12 mouse cellular contexts compared by ENCODE assay signal in genomic region chr8:94872576-94872975, GRCm38 (mm10). TPM values are rescaled to one million over a fixed set of nuclear protein-coding genes. Genes with fewer than 3 reads are reported as not detected.
DNase-seq lines count a peak whose midpoint lies in the region; ATAC-seq and TF ChIP-seq lines count a peak whose summit lies in the region.
"Had no signal": no experiment of that assay in that cellular context is flagged by ENCODE, and none has a peak within 500 bp of the region (broad histone marks: within the 10 kb centered on the region; RNA-seq: fewer than 3 reads in every experiment).

No protein-coding gene starts in this region.

- H3K4me1 ChIP-seq in forebrain, embryonic 13.5 days, result peaks cover 78% of the 10 kb centered on the region
- peaks cover 28% of the 10 kb centered on the region for H3K4me1 ChIP-seq in forebrain, postnatal 0 days (ENCODE audit: insufficient read depth)
- peaks cover 28% of the 10 kb centered on the region for H3K4me1 ChIP-seq in kidney, postnatal 0 days (replicated peaks; ENCODE audit: insufficient read depth, low read length)
- H3K4me1 ChIP-seq in hindbrain, embryonic 12.5 days, result peaks cover 62% of the 10 kb centered on the region
- peaks cover 74% of the 10 kb centered on the region for H3K4me1 ChIP-seq in neural tube, embryonic 15.5 days

- ATAC-seq in forebrain, embryonic 13.5 days, result no peak
- ATAC-seq in forebrain, postnatal 0 days, result no peak
- no peak for ATAC-seq in kidney, postnatal 0 days (replicated peaks; ENCODE audit: low FRiP score, low read depth)
- no peak for ATAC-seq in hindbrain, embryonic 12.5 days (ENCODE audit: low FRiP score)
- ATAC-seq in neural tube, embryonic 15.5 days (ENCODE audit: low FRiP score), result no peak
- ATAC-seq: liver, embryonic 12.5 days had no signal

- peaks cover 16% of the 10 kb centered on the region for H3K27me3 ChIP-seq in forebrain, embryonic 13.5 days
- no peaks in the 10 kb centered on the region; the same call in 1 of the 2 replicates for H3K27me3 ChIP-seq in forebrain, postnatal 0 days (ENCODE audit: insufficient read depth, low read length)
- H3K27me3 ChIP-seq in kidney, postnatal 0 days (ENCODE audit: insufficient read depth, low read length), result no peaks in the 10 kb centered on the region
- peaks cover 30% of the 10 kb centered on the region for H3K27me3 ChIP-seq in hindbrain, embryonic 12.5 days
- H3K27me3 ChIP-seq in neural tube, embryonic 15.5 days (replicated peaks), result peaks cover 19% of the 10 kb centered on the region

- no peaks in the 10 kb centered on the region for H3K9me3 ChIP-seq in forebrain, embryonic 13.5 days (replicated peaks)
- no peaks in the 10 kb centered on the region for H3K9me3 ChIP-seq in forebrain, postnatal 0 days (ENCODE audit: low read length)
- H3K9me3 ChIP-seq in kidney, postnatal 0 days (replicated peaks; ENCODE audit: low read length), result no peaks in the 10 kb centered on the region
- no peaks in the 10 kb centered on the region for H3K9me3 ChIP-seq in hindbrain, embryonic 12.5 days (replicated peaks)
- no peaks in the 10 kb centered on the region for H3K9me3 ChIP-seq in neural tube, embryonic 15.5 days (replicated peaks)
- H3K9me3 ChIP-seq: G1E; liver, embryonic 12.5 days; megakaryocyte, embryonic 14.5 days had no signal

- peak overlapping the region; percentile 85; the same call in 1 of the 2 replicates for H3K4me2 ChIP-seq in forebrain, embryonic 13.5 days
- no peak overlapping the region for H3K4me2 ChIP-seq in forebrain, postnatal 0 days (ENCODE audit: low read depth)
- H3K4me2 ChIP-seq in kidney, postnatal 0 days (ENCODE audit: low read length), result 0 out of 2 replicates have a peak overlapping the region, but pooled peaks have one; percentile 84
- H3K4me2 ChIP-seq in hindbrain, embryonic 12.5 days (replicated peaks), result no peak overlapping the region; the same call in 1 of the 2 replicates
- H3K4me2 ChIP-seq in neural tube, embryonic 15.5 days, result peak overlapping the region; percentile 87; the same call in 1 of the 2 replicates

- no peak overlapping the region for H3K4me3 ChIP-seq in forebrain, embryonic 13.5 days
- H3K4me3 ChIP-seq in forebrain, postnatal 0 days (ENCODE audit: low read depth, low read length), result no peak overlapping the region
- no peak overlapping the region for H3K4me3 ChIP-seq in kidney, postnatal 0 days (replicated peaks; ENCODE audit: low read depth, low read length)
- H3K4me3 ChIP-seq in hindbrain, embryonic 12.5 days, result no peak overlapping the region
- no peak overlapping the region for H3K4me3 ChIP-seq in neural tube, embryonic 15.5 days (replicated peaks)
- H3K4me3 ChIP-seq: liver, embryonic 12.5 days; megakaryocyte, embryonic 14.5 days had no signal

- no peak for TF ChIP-seq CTCF in forebrain, postnatal 0 days (IDR thresholded peaks at IDR 0.05; ENCODE audit: low read depth)
- no peak for TF ChIP-seq CTCF in kidney, postnatal 0 days (IDR thresholded peaks at IDR 0.05; ENCODE audit: low read depth)

- H3K36me3 ChIP-seq in forebrain, embryonic 13.5 days (ENCODE audit: poor library complexity, severe bottlenecking), result peaks cover 7% of the 10 kb centered on the region; the same call in 1 of the 2 replicates
- H3K36me3 ChIP-seq in forebrain, postnatal 0 days (ENCODE audit: insufficient read depth), result peaks cover under 1% of the 10 kb centered on the region; the same call in 1 of the 2 replicates
- peaks cover 2% of the 10 kb centered on the region; the same call in 1 of the 2 replicates for H3K36me3 ChIP-seq in kidney, postnatal 0 days (ENCODE audit: insufficient read depth, low read length)
- H3K36me3 ChIP-seq in hindbrain, embryonic 12.5 days, result 0 out of 2 replicates have a peak, but pooled peaks cover 3% of the 10 kb centered on the region
- H3K36me3 ChIP-seq in neural tube, embryonic 15.5 days, result 0 out of 2 replicates have a peak, but pooled peaks cover 2% of the 10 kb centered on the region

- WGBS in forebrain, embryonic 13.5 days, result 78% methylated on average over 2 of the region's 2 CpGs
- WGBS in forebrain, postnatal 0 days, result 82% methylated on average over 2 of the region's 2 CpGs
- 81% methylated on average over 2 of the region's 2 CpGs for whole genome bisulfite sequencing in kidney, postnatal 0 days
- 76% methylated on average over 2 of the region's 2 CpGs for WGBS in hindbrain, embryonic 12.5 days
- 78% methylated on average over 2 of the region's 2 CpGs for WGBS in neural tube, embryonic 15.5 days

- peak overlapping the region; percentile 65 for H3K27ac ChIP-seq in forebrain, embryonic 13.5 days
- H3K27ac ChIP-seq in forebrain, postnatal 0 days (ENCODE audit: low read depth, low read length), result no peak overlapping the region
- H3K27ac ChIP-seq in kidney, postnatal 0 days, result 0 out of 2 replicates have a peak overlapping the region, but pooled peaks have one; percentile 69
- peak overlapping the region; percentile 60 for H3K27ac ChIP-seq in hindbrain, embryonic 12.5 days
- no peak overlapping the region for H3K27ac ChIP-seq in neural tube, embryonic 15.5 days (replicated peaks)
- H3K27ac ChIP-seq: liver, embryonic 12.5 days had no signal

- DNase-seq in forebrain, postnatal 0 days, result no peak
- DNase-seq in kidney, postnatal 0 days (ENCODE audit: low spot score), result no peak
- DNase-seq in kidney, adult 9 months, result no peak
- no peak for DNase-seq in thymus, postnatal 4 days
- no peak for DNase-seq in thymus, adult 18-20 months
- DNase-seq: right cerebral cortex, postnatal 14 days had no signal

- no peak overlapping the region for H3K9ac ChIP-seq in forebrain, embryonic 13.5 days
- no peak overlapping the region for H3K9ac ChIP-seq in forebrain, postnatal 0 days
- H3K9ac ChIP-seq in kidney, postnatal 0 days (ENCODE audit: low read depth, low read length), result no peak overlapping the region
- no peak overlapping the region for H3K9ac ChIP-seq in hindbrain, embryonic 12.5 days
- H3K9ac ChIP-seq in neural tube, embryonic 15.5 days (replicated peaks), result peak overlapping the region; percentile 22; the same call in 1 of the 2 replicates
- H3K9ac ChIP-seq: liver, embryonic 12.5 days had no signal

RNA-seq across cellular contexts. Expression of gene Dok4, which starts 3.6 kb away (rescaled TPM):
- 38.2 and 39.2 TPM in 2 replicates for polyA plus RNA-seq in forebrain, embryonic 13.5 days (2015; fragmentation: Nextera tagmentation; extraction: Ambion mirVana)
- 123 and 171 TPM in 2 replicates for total RNA-seq in forebrain, postnatal 0 days (2014; rRNA removed)
- polyA plus RNA-seq in forebrain, postnatal 0 days (2015; fragmentation: Nextera tagmentation; extraction: Ambion mirVana), result 97.5 and 117 TPM in 2 replicates
- 25.2 TPM in 2 replicates for polyA plus RNA-seq in kidney, postnatal 0 days (2015; fragmentation: Nextera tagmentation; extraction: Ambion mirVana)
- 28.4 and 29.9 TPM in 2 replicates for polyA plus RNA-seq in hindbrain, embryonic 12.5 days (2016; fragmentation: Nextera tagmentation; extraction: Ambion mirVana)
- polyA plus RNA-seq in neural tube, embryonic 15.5 days (2015; fragmentation: Nextera tagmentation; extraction: Ambion mirVana), result 100 and 116 TPM in 2 replicates

RNA-seq across cellular contexts. Expression of gene Polr2c, which starts 15.3 kb away (rescaled TPM):
- polyA plus RNA-seq in forebrain, embryonic 13.5 days (2015; fragmentation: Nextera tagmentation; extraction: Ambion mirVana), result 170 TPM in 2 replicates
- 59.5 and 82.7 TPM in 2 replicates for total RNA-seq in forebrain, postnatal 0 days (2014; rRNA removed)
- 101 and 119 TPM in 2 replicates for polyA plus RNA-seq in forebrain, postnatal 0 days (2015; fragmentation: Nextera tagmentation; extraction: Ambion mirVana)
- polyA plus RNA-seq in kidney, postnatal 0 days (2015; fragmentation: Nextera tagmentation; extraction: Ambion mirVana), result 129 and 132 TPM in 2 replicates
- 120 and 129 TPM in 2 replicates for polyA plus RNA-seq in hindbrain, embryonic 12.5 days (2016; fragmentation: Nextera tagmentation; extraction: Ambion mirVana)
- polyA plus RNA-seq in neural tube, embryonic 15.5 days (2015; fragmentation: Nextera tagmentation; extraction: Ambion mirVana), result 117 and 122 TPM in 2 replicates

RNA-seq across cellular contexts. Expression of gene Ciapin1, which starts 34.4 kb away (rescaled TPM):
- 162 and 176 TPM in 2 replicates for polyA plus RNA-seq in forebrain, embryonic 13.5 days (2015; fragmentation: Nextera tagmentation; extraction: Ambion mirVana)
- total RNA-seq in forebrain, postnatal 0 days (2014; rRNA removed), result 50.1 and 51.1 TPM in 2 replicates
- polyA plus RNA-seq in forebrain, postnatal 0 days (2015; fragmentation: Nextera tagmentation; extraction: Ambion mirVana), result 108 and 120 TPM in 2 replicates
- 112 and 129 TPM in 2 replicates for polyA plus RNA-seq in kidney, postnatal 0 days (2015; fragmentation: Nextera tagmentation; extraction: Ambion mirVana)
- polyA plus RNA-seq in hindbrain, embryonic 12.5 days (2016; fragmentation: Nextera tagmentation; extraction: Ambion mirVana), result 169 and 178 TPM in 2 replicates
- polyA plus RNA-seq in neural tube, embryonic 15.5 days (2015; fragmentation: Nextera tagmentation; extraction: Ambion mirVana), result 177 and 195 TPM in 2 replicates

RNA-seq across cellular contexts. Expression of gene Coq9, which starts 34.5 kb away (rescaled TPM):
- 55.0 and 60.8 TPM in 2 replicates for polyA plus RNA-seq in forebrain, embryonic 13.5 days (2015; fragmentation: Nextera tagmentation; extraction: Ambion mirVana)
- 87.3 and 89.6 TPM in 2 replicates for total RNA-seq in forebrain, postnatal 0 days (2014; rRNA removed)
- polyA plus RNA-seq in forebrain, postnatal 0 days (2015; fragmentation: Nextera tagmentation; extraction: Ambion mirVana), result 45.4 and 52.6 TPM in 2 replicates
- 101 and 108 TPM in 2 replicates for polyA plus RNA-seq in kidney, postnatal 0 days (2015; fragmentation: Nextera tagmentation; extraction: Ambion mirVana)
- polyA plus RNA-seq in hindbrain, embryonic 12.5 days (2016; fragmentation: Nextera tagmentation; extraction: Ambion mirVana), result 52.6 and 55.3 TPM in 2 replicates
- polyA plus RNA-seq in neural tube, embryonic 15.5 days (2015; fragmentation: Nextera tagmentation; extraction: Ambion mirVana), result 61.4 and 66.6 TPM in 2 replicates

RNA-seq across cellular contexts. Expression of gene Ccdc102a, which starts 45.3 kb away (rescaled TPM):
- 5.6 TPM in 2 replicates for polyA plus RNA-seq in forebrain, embryonic 13.5 days (2015; fragmentation: Nextera tagmentation; extraction: Ambion mirVana)
- total RNA-seq in forebrain, postnatal 0 days (2014; rRNA removed), result 6.8 and 8.1 TPM in 2 replicates
- 4.4 and 4.8 TPM in 2 replicates for polyA plus RNA-seq in forebrain, postnatal 0 days (2015; fragmentation: Nextera tagmentation; extraction: Ambion mirVana)
- 17.5 and 20.0 TPM in 2 replicates for polyA plus RNA-seq in kidney, postnatal 0 days (2015; fragmentation: Nextera tagmentation; extraction: Ambion mirVana)
- polyA plus RNA-seq in hindbrain, embryonic 12.5 days (2016; fragmentation: Nextera tagmentation; extraction: Ambion mirVana), result 30.8 and 30.9 TPM in 2 replicates
- 6.2 and 13.2 TPM in 2 replicates for polyA plus RNA-seq in neural tube, embryonic 15.5 days (2015; fragmentation: Nextera tagmentation; extraction: Ambion mirVana)

Comparison
In these comparisons a context has a peak if more than half of its experiments do, and no peak if none do; other contexts are left out.
1. H3K27ac ChIP-seq: peak in forebrain, embryonic 13.5 days (single experiment), kidney, postnatal 0 days (single experiment) and hindbrain, embryonic 12.5 days (single experiment); none in forebrain, postnatal 0 days (single experiment) and neural tube, embryonic 15.5 days (single experiment).
2. H3K4me2 ChIP-seq: peak in forebrain, embryonic 13.5 days (single experiment), kidney, postnatal 0 days (single experiment) and neural tube, embryonic 15.5 days (single experiment); none in forebrain, postnatal 0 days (single experiment) and hindbrain, embryonic 12.5 days (single experiment).